Mouse (Mus musculus): ENCODE results near the gene Gm49342. TPM values are rescaled to one million over a fixed set of nuclear protein-coding genes. Genes with fewer than 3 reads are reported as not detected.
A peak's percentile ranks its signal among the peaks of the same experiment; 100 is the strongest.

Gene Gm49342
- total and polyA plus RNA-seq, 2 experiments from 2014 or later: not detected

- WGBS: under 1% methylated on average over 64 of the region's 68 CpGs
- peaks cover 9% of the 10 kb centered on the region for H3K4me1 ChIP-seq (ENCODE audit: control insufficient read depth, insufficient read depth)
- peak; percentile 100 for DNase-seq (ENCODE audit: low spot score)
Measured at GRCm38 (mm10) chr14:50930754-50931492, 13.4 kb upstream of the Gm49342 start, which contains the start of the genes Pip4p1 and Pnp. Gene Pip4p1 (minus strand): TSS chr14:50930856. Gene Pnp (plus strand): TSS chr14:50931082.

GRCm38 (mm10) chr14:50931493-50932020 is 12.8 kb upstream of the Gm49342 start:
- DNase-seq (ENCODE audit: low spot score) (no peak), ATAC-seq (ENCODE audit: insufficient read depth, low read depth) (no peak)
- H3K36me3 ChIP-seq (replicated peaks; ENCODE audit: control insufficient read depth, insufficient read depth, low read length): peaks cover 30% of the 10 kb centered on the region
- WGBS: 12% methylated on average over 12 of the region's 12 CpGs
- H3K9ac ChIP-seq (replicated peaks; ENCODE audit: low read depth, low read length): peak overlapping the region; percentile 43
- no peak for TF ChIP-seq CTCF (IDR thresholded peaks at IDR 0.05; ENCODE audit: low read depth)
- no peak for TF ChIP-seq EP300 (IDR thresholded peaks at IDR 0.05; ENCODE audit: low read depth)
- no peaks in the 10 kb centered on the region for H3K9me3 ChIP-seq (replicated peaks; ENCODE audit: control insufficient read depth, low read length)
- H3K4me1 ChIP-seq (ENCODE audit: control insufficient read depth, insufficient read depth): peaks cover 9% of the 10 kb centered on the region
- peak overlapping the region; percentile 75 for H3K4me2 ChIP-seq (ENCODE audit: low read depth, low read length)
- H3K4me3 ChIP-seq (ENCODE audit: low read depth, low read length): peak overlapping the region; percentile 81
- no peaks in the 10 kb centered on the region for H3K27me3 ChIP-seq (ENCODE audit: control insufficient read depth, insufficient read depth, low read length)
- H3K27ac ChIP-seq (ENCODE audit: low read depth): peak overlapping the region; percentile 76

More at GRCm38 (mm10) chr14:50930754-50931492, 13.4 kb upstream of the Gm49342 start, which contains the start of the genes Pip4p1 and Pnp:
- peak within 1 kb of the TSS; percentile 81 for H3K4me3 ChIP-seq (ENCODE audit: low read depth, low read length)
- peak within 1 kb of the TSS; percentile 87 for H3K9ac ChIP-seq (replicated peaks; ENCODE audit: low read depth, low read length)
- peak within 1 kb of the TSS; percentile 75 for H3K4me2 ChIP-seq (ENCODE audit: low read depth, low read length)
- H3K27ac ChIP-seq (ENCODE audit: low read depth): peak within 1 kb of the TSS; percentile 86
- no peaks in the 10 kb centered on the region for H3K27me3 ChIP-seq (ENCODE audit: control insufficient read depth, insufficient read depth, low read length)
- TF ChIP-seq EP300 (IDR thresholded peaks at IDR 0.05; ENCODE audit: low read depth) (no peak), CTCF (IDR thresholded peaks at IDR 0.05; ENCODE audit: low read depth) (no peak)
- H3K36me3 ChIP-seq (replicated peaks; ENCODE audit: control insufficient read depth, insufficient read depth, low read length): peaks cover 33% of the 10 kb centered on the region
- peak; percentile 99 for ATAC-seq (ENCODE audit: insufficient read depth, low read depth)
- H3K9me3 ChIP-seq (replicated peaks; ENCODE audit: control insufficient read depth, low read length): no peaks in the 10 kb centered on the region

GRCm38 (mm10) chr14:50936649-50937048 is 7.7 kb upstream of the Gm49342 start:
- Histone ChIP-seq H3K27me3 (ENCODE audit: control insufficient read depth, insufficient read depth, low read length) (no peaks in the 10 kb centered on the region), H3K4me2 (ENCODE audit: low read depth, low read length) (no peak overlapping the region), H3K4me3 (ENCODE audit: low read depth, low read length) (no peak overlapping the region), H3K4me1 (ENCODE audit: control insufficient read depth, insufficient read depth) (peaks cover 5% of the 10 kb centered on the region; the same call in 1 of the 2 replicates), H3K9ac (replicated peaks; ENCODE audit: low read depth, low read length) (no peak overlapping the region), H3K27ac (ENCODE audit: low read depth) (no peak overlapping the region), H3K9me3 (replicated peaks; ENCODE audit: control insufficient read depth, low read length) (no peaks in the 10 kb centered on the region), H3K36me3 (replicated peaks; ENCODE audit: control insufficient read depth, insufficient read depth, low read length) (no peaks in the 10 kb centered on the region)
- WGBS: 60% methylated on average over 1 of the region's 1 CpGs
- DNase-seq (ENCODE audit: low spot score) (no peak), ATAC-seq (ENCODE audit: insufficient read depth, low read depth) (no peak)
- TF ChIP-seq CTCF (IDR thresholded peaks at IDR 0.05; ENCODE audit: low read depth) (no peak), EP300 (IDR thresholded peaks at IDR 0.05; ENCODE audit: low read depth) (no peak)

- H3K9me3 ChIP-seq (replicated peaks; ENCODE audit: control insufficient read depth, low read length): no peaks in the 10 kb centered on the region
- no peak overlapping the region for H3K9ac ChIP-seq (replicated peaks; ENCODE audit: low read depth, low read length)
- H3K4me1 ChIP-seq (ENCODE audit: control insufficient read depth, insufficient read depth): no peaks in the 10 kb centered on the region
- no peak for TF ChIP-seq EP300 (IDR thresholded peaks at IDR 0.05; ENCODE audit: low read depth)
- no peak for TF ChIP-seq CTCF (IDR thresholded peaks at IDR 0.05; ENCODE audit: low read depth)
- no peak for ATAC-seq (ENCODE audit: insufficient read depth, low read depth)
- no peak overlapping the region for H3K27ac ChIP-seq (ENCODE audit: low read depth)
- no peak overlapping the region for H3K4me2 ChIP-seq (ENCODE audit: low read depth, low read length)
- no peak overlapping the region for H3K4me3 ChIP-seq (ENCODE audit: low read depth, low read length)
- H3K36me3 ChIP-seq (replicated peaks; ENCODE audit: control insufficient read depth, insufficient read depth, low read length): no peaks in the 10 kb centered on the region
- no peak for DNase-seq (ENCODE audit: low spot score)
- no peaks in the 10 kb centered on the region for H3K27me3 ChIP-seq (ENCODE audit: control insufficient read depth, insufficient read depth, low read length)
- WGBS: 78% methylated on average over 3 of the region's 3 CpGs
Measured at GRCm38 (mm10) chr14:50938119-50938908, 6.0 kb upstream of the Gm49342 start.

- TF ChIP-seq CTCF (IDR thresholded peaks at IDR 0.05; ENCODE audit: low read depth) (no peak), EP300 (IDR thresholded peaks at IDR 0.05; ENCODE audit: low read depth) (no peak)
- DNase-seq (ENCODE audit: low spot score): no peak
- WGBS: 23% methylated on average over 2 of the region's 2 CpGs
- Histone ChIP-seq H3K9me3 (replicated peaks; ENCODE audit: control insufficient read depth, low read length) (no peaks in the 10 kb centered on the region), H3K36me3 (replicated peaks; ENCODE audit: control insufficient read depth, insufficient read depth, low read length) (no peaks in the 10 kb centered on the region), H3K9ac (replicated peaks; ENCODE audit: low read depth, low read length) (no peak overlapping the region), H3K27ac (ENCODE audit: low read depth) (no peak overlapping the region), H3K4me2 (ENCODE audit: low read depth, low read length) (no peak overlapping the region), H3K4me1 (ENCODE audit: control insufficient read depth, insufficient read depth) (no peaks in the 10 kb centered on the region), H3K27me3 (ENCODE audit: control insufficient read depth, insufficient read depth, low read length) (no peaks in the 10 kb centered on the region), H3K4me3 (ENCODE audit: low read depth, low read length) (no peak overlapping the region)
- no peak for ATAC-seq (ENCODE audit: insufficient read depth, low read depth)
Measured at GRCm38 (mm10) chr14:50938940-50939339, 5.4 kb upstream of the Gm49342 start.

Measured in heart, postnatal 0 days (tissue).